Mouse (Mus musculus) thymus, adult 2 months (tissue): ENCODE measurements around the gene Bglap. TPM values are rescaled to one million over a fixed set of nuclear protein-coding genes. Genes with fewer than 3 reads are reported as not detected.

Source experiments
- DNase-seq: peaks from one replicate; pipeline ENCODE4 v3.0.0; 2021
- H3K27ac ChIP-seq: fragments of 200-500 bp; 2 replicates; pipeline ENCODE4 v1.5.1; 2012; ENCODE audit warnings: low read length, control low read depth; ENCODE audit not compliant: control insufficient read depth, insufficient read depth
- H3K27me3 ChIP-seq: fragments of 200-500 bp; 2 replicates; pipeline ENCODE4 v1.6.1; 2012; ENCODE audit warnings: mild to moderate bottlenecking, low read length, moderate library complexity, mixed read lengths; ENCODE audit not compliant: control insufficient read depth, insufficient read depth
- H3K36me3 ChIP-seq: fragments of 200-500 bp; 2 replicates; pipeline ENCODE4 v1.6.1; 2012; ENCODE audit warnings: mild to moderate bottlenecking, low read length, moderate library complexity; ENCODE audit not compliant: control insufficient read depth, insufficient read depth
- H3K4me1 ChIP-seq: fragments of 200-500 bp; replicated peaks from 2 replicates; pipeline ENCODE4 v1.6.1; 2012; ENCODE audit warnings: low read length; ENCODE audit not compliant: control insufficient read depth, insufficient read depth
- H3K4me3 ChIP-seq: fragments of 200-500 bp; 2 replicates; pipeline ENCODE4 v1.5.1; 2012; ENCODE audit warnings: mild to moderate bottlenecking, low read length, control low read depth, moderate library complexity; ENCODE audit not compliant: control insufficient read depth, insufficient read depth
- CTCF ChIP-seq: fragments of 200-500 bp; IDR thresholded peaks from 2 replicates; pipeline ENCODE4 v1.5.1; 2012; ENCODE audit warnings: mild to moderate bottlenecking, control low read depth, low read length, moderate library complexity, borderline replicate concordance; ENCODE audit not compliant: control insufficient read depth, poor library complexity, insufficient read depth; ENCODE audit errors: extremely low read depth
- POLR2A ChIP-seq: fragments of 200-500 bp; IDR thresholded peaks from 2 replicates; pipeline ENCODE4 v1.6.1; 2012; ENCODE audit warnings: mild to moderate bottlenecking, low read length, control low read depth, moderate library complexity; ENCODE audit not compliant: control insufficient read depth, poor library complexity, insufficient read depth; ENCODE audit errors: extremely low read depth
- whole genome bisulfite sequencing: fragments of 180-500 bp; shearing (Covaris S2); methylation state at CpG from one replicate; pipeline ENCODE4 v1.1.7; 2018; 5-methylcytosine and 5-hydroxymethylcytosine counted together
- polyA plus RNA-seq: library from polyadenylated mRNA; depleted of rRNA; stranded (reverse); fragments of >200 nt; gene quantifications from 2 replicates; pipeline ENCODE4 v1.2.3, GENCODE M21; 2012

The Bglap gene
- polyA plus RNA-seq, 1 experiment = 2.7 TPM

GRCm38 (mm10) chr3:88361096-88361495 lies 23.2 kb downstream of the Bglap start:
- no peaks in the 10 kb centered on the region for H3K27me3 ChIP-seq
- peak; percentile 17 for DNase-seq
- 22% methylated on average over 6 of the region's 6 CpGs for WGBS
- H3K4me1 ChIP-seq = peaks cover 24% of the 10 kb centered on the region
- H3K4me3 ChIP-seq = no peak overlapping the region
- H3K27ac ChIP-seq = no peak overlapping the region
- no peak for TF ChIP-seq POLR2A
- TF ChIP-seq CTCF = no peak
- H3K36me3 ChIP-seq = peaks cover 34% of the 10 kb centered on the region

- DNase-seq = no peak
- TF ChIP-seq CTCF (no peak), POLR2A (no peak)
- H3K4me3 ChIP-seq = no peak overlapping the region
- H3K27ac ChIP-seq = no peak overlapping the region
- peaks cover 18% of the 10 kb centered on the region for H3K4me1 ChIP-seq
- WGBS = 69% methylated on average over 3 of the region's 3 CpGs
- peaks cover 46% of the 10 kb centered on the region for H3K36me3 ChIP-seq
- no peaks in the 10 kb centered on the region for H3K27me3 ChIP-seq
These were observed 24.3 kb downstream of the Bglap start for GRCm38 (mm10) chr3:88359989-88360388.

GRCm38 (mm10) chr3:88359584-88359983 lies 24.7 kb downstream of the Bglap start:
- TF ChIP-seq POLR2A (no peak), CTCF (no peak)
- no peaks in the 10 kb centered on the region for H3K27me3 ChIP-seq
- 92% methylated on average over 5 of the region's 5 CpGs for WGBS
- no peak for DNase-seq
- H3K4me3 ChIP-seq = no peak overlapping the region
- H3K27ac ChIP-seq = no peak overlapping the region
- H3K36me3 ChIP-seq = peaks cover 50% of the 10 kb centered on the region
- peaks cover 18% of the 10 kb centered on the region for H3K4me1 ChIP-seq

GRCm38 (mm10) chr3:88354396-88355165 lies 29.7 kb downstream of the Bglap start:
- Histone ChIP-seq H3K27me3 (no peaks in the 10 kb centered on the region), H3K4me1 (no peaks in the 10 kb centered on the region), H3K27ac (no peak overlapping the region), H3K36me3 (peaks cover 95% of the 10 kb centered on the region), H3K4me3 (no peak overlapping the region)
- 99% methylated on average over 8 of the region's 8 CpGs for WGBS
- TF ChIP-seq CTCF (no peak), POLR2A (no peak)
- no peak for DNase-seq

GRCm38 (mm10) chr3:88352907-88353306 lies 31.4 kb downstream of the Bglap start:
- H3K4me3 ChIP-seq = no peak overlapping the region
- H3K36me3 ChIP-seq = peaks cover 97% of the 10 kb centered on the region
- WGBS = 97% methylated on average over 9 of the region's 9 CpGs
- no peaks in the 10 kb centered on the region for H3K4me1 ChIP-seq
- DNase-seq = no peak
- TF ChIP-seq POLR2A (no peak), CTCF (no peak)
- no peaks in the 10 kb centered on the region for H3K27me3 ChIP-seq
- no peak overlapping the region for H3K27ac ChIP-seq

- no peak for DNase-seq
- 97% methylated on average over 13 of the region's 13 CpGs for WGBS
- TF ChIP-seq CTCF (no peak), POLR2A (no peak)
- H3K36me3 ChIP-seq = peaks cover 97% of the 10 kb centered on the region
- no peak overlapping the region for H3K27ac ChIP-seq
- H3K4me1 ChIP-seq = no peaks in the 10 kb centered on the region
- H3K27me3 ChIP-seq = no peaks in the 10 kb centered on the region
- H3K4me3 ChIP-seq = no peak overlapping the region
These were observed 33.5 kb downstream of the Bglap start for GRCm38 (mm10) chr3:88350732-88351131.
